Mouse (Mus musculus): ENCODE data around the gene Abcc1. TPM values are rescaled to one million over a fixed set of nuclear protein-coding genes. Genes with fewer than 3 reads are reported as not detected.

The Abcc1 gene
- polyA plus RNA-seq, 1 experiment from 2014 or later, result 2.2 TPM

- H3K4me3 ChIP-seq (replicated peaks), result no peak overlapping the region
- H3K9ac ChIP-seq, result no peak overlapping the region
- H3K4me2 ChIP-seq, result no peak overlapping the region
- ATAC-seq (ENCODE audit: insufficient read depth), result no peak
- no peak overlapping the region for H3K27ac ChIP-seq (replicated peaks)
- no peaks in the 10 kb centered on the region for H3K36me3 ChIP-seq (replicated peaks)
- peaks cover 37% of the 10 kb centered on the region for H3K4me1 ChIP-seq (replicated peaks)
- H3K27me3 ChIP-seq, result no peaks in the 10 kb centered on the region
- 38% methylated on average over 2 of the region's 2 CpGs for WGBS (ENCODE audit: insufficient replicate concordance)
- no peaks in the 10 kb centered on the region for H3K9me3 ChIP-seq (replicated peaks)
Measured at GRCm38 (mm10) chr16:14376352-14376751, 15.0 kb downstream of the Abcc1 start.

- no peaks in the 10 kb centered on the region for H3K27me3 ChIP-seq
- peaks cover 28% of the 10 kb centered on the region for H3K4me1 ChIP-seq (replicated peaks)
- no peak overlapping the region for H3K9ac ChIP-seq
- H3K4me3 ChIP-seq (replicated peaks), result no peak overlapping the region
- H3K36me3 ChIP-seq (replicated peaks), result no peaks in the 10 kb centered on the region
- no peak overlapping the region for H3K27ac ChIP-seq (replicated peaks)
- no peaks in the 10 kb centered on the region for H3K9me3 ChIP-seq (replicated peaks)
- WGBS (ENCODE audit: insufficient replicate concordance), result 30% methylated on average over 2 of the region's 2 CpGs
- no peak for ATAC-seq (ENCODE audit: insufficient read depth)
- no peak overlapping the region for H3K4me2 ChIP-seq
Measured at GRCm38 (mm10) chr16:14377321-14377720, 16.0 kb downstream of the Abcc1 start.

- WGBS (ENCODE audit: insufficient replicate concordance), result 10% methylated on average over 5 of the region's 5 CpGs
- no peak for ATAC-seq (ENCODE audit: insufficient read depth)
- no peak overlapping the region for H3K27ac ChIP-seq (replicated peaks)
Measured at GRCm38 (mm10) chr16:14378654-14379053, 17.3 kb downstream of the Abcc1 start.

GRCm38 (mm10) chr16:14379888-14380287 is 18.5 kb downstream of the Abcc1 start:
- Histone ChIP-seq H3K4me1 (replicated peaks) (peaks cover 20% of the 10 kb centered on the region), H3K9ac (no peak overlapping the region), H3K36me3 (replicated peaks) (no peaks in the 10 kb centered on the region), H3K9me3 (replicated peaks) (no peaks in the 10 kb centered on the region), H3K27me3 (no peaks in the 10 kb centered on the region), H3K27ac (replicated peaks) (no peak overlapping the region), H3K4me2 (no peak overlapping the region), H3K4me3 (replicated peaks) (no peak overlapping the region)
- 39% methylated on average over 7 of the region's 7 CpGs for WGBS (ENCODE audit: insufficient replicate concordance)
- ATAC-seq (ENCODE audit: insufficient read depth), result no peak

More at GRCm38 (mm10) chr16:14378654-14379053, 17.3 kb downstream of the Abcc1 start:
- Histone ChIP-seq H3K4me1 (replicated peaks) (peaks cover 20% of the 10 kb centered on the region), H3K9me3 (replicated peaks) (no peaks in the 10 kb centered on the region), H3K4me3 (replicated peaks) (no peak overlapping the region), H3K4me2 (no peak overlapping the region), H3K27me3 (no peaks in the 10 kb centered on the region), H3K36me3 (replicated peaks) (no peaks in the 10 kb centered on the region), H3K9ac (no peak overlapping the region)

- Histone ChIP-seq H3K9ac (no peak overlapping the region), H3K36me3 (replicated peaks) (no peaks in the 10 kb centered on the region), H3K4me1 (replicated peaks) (peaks cover 20% of the 10 kb centered on the region), H3K4me3 (replicated peaks) (no peak overlapping the region), H3K9me3 (replicated peaks) (no peaks in the 10 kb centered on the region), H3K4me2 (no peak overlapping the region), H3K27ac (replicated peaks) (no peak overlapping the region), H3K27me3 (no peaks in the 10 kb centered on the region)
- no peak for ATAC-seq (ENCODE audit: insufficient read depth)
Measured at GRCm38 (mm10) chr16:14381061-14381665, 19.8 kb downstream of the Abcc1 start.

- H3K4me3 ChIP-seq (replicated peaks), result no peak overlapping the region
- H3K9ac ChIP-seq, result no peak overlapping the region
- 73% methylated on average over 4 of the region's 4 CpGs for WGBS (ENCODE audit: insufficient replicate concordance)
- no peaks in the 10 kb centered on the region for H3K4me1 ChIP-seq (replicated peaks)
- no peak for ATAC-seq (ENCODE audit: insufficient read depth)
- no peaks in the 10 kb centered on the region for H3K27me3 ChIP-seq
- H3K4me2 ChIP-seq, result no peak overlapping the region
- no peaks in the 10 kb centered on the region for H3K36me3 ChIP-seq (replicated peaks)
- H3K27ac ChIP-seq (replicated peaks), result no peak overlapping the region
- H3K9me3 ChIP-seq (replicated peaks), result no peaks in the 10 kb centered on the region
Measured at GRCm38 (mm10) chr16:14399303-14399702, 37.9 kb downstream of the Abcc1 start.

GRCm38 (mm10) chr16:14403507-14403906 is 42.1 kb downstream of the Abcc1 start:
- ATAC-seq (ENCODE audit: insufficient read depth), result no peak
- 64% methylated on average over 2 of the region's 2 CpGs for WGBS (ENCODE audit: insufficient replicate concordance)
- Histone ChIP-seq H3K27ac (replicated peaks) (no peak overlapping the region), H3K9ac (no peak overlapping the region), H3K36me3 (replicated peaks) (peaks cover 15% of the 10 kb centered on the region; the same call in 1 of the 2 replicates), H3K27me3 (no peaks in the 10 kb centered on the region), H3K4me2 (no peak overlapping the region), H3K9me3 (replicated peaks) (no peaks in the 10 kb centered on the region), H3K4me1 (replicated peaks) (no peaks in the 10 kb centered on the region), H3K4me3 (replicated peaks) (no peak overlapping the region)

- no peak overlapping the region for H3K4me2 ChIP-seq
- H3K36me3 ChIP-seq (replicated peaks), result peaks cover 15% of the 10 kb centered on the region; the same call in 1 of the 2 replicates
- ATAC-seq (ENCODE audit: insufficient read depth), result no peak
- H3K27ac ChIP-seq (replicated peaks), result no peak overlapping the region
- no peaks in the 10 kb centered on the region for H3K9me3 ChIP-seq (replicated peaks)
- no peak overlapping the region for H3K9ac ChIP-seq
- 78% methylated on average over 6 of the region's 6 CpGs for WGBS (ENCODE audit: insufficient replicate concordance)
- no peaks in the 10 kb centered on the region for H3K27me3 ChIP-seq
- H3K4me1 ChIP-seq (replicated peaks), result no peaks in the 10 kb centered on the region
- H3K4me3 ChIP-seq (replicated peaks), result no peak overlapping the region
Measured at GRCm38 (mm10) chr16:14405636-14406035, 44.3 kb downstream of the Abcc1 start.

GRCm38 (mm10) chr16:14409124-14409523 is 47.8 kb downstream of the Abcc1 start:
- no peak overlapping the region for H3K4me2 ChIP-seq
- H3K27me3 ChIP-seq, result no peaks in the 10 kb centered on the region
- no peak overlapping the region for H3K27ac ChIP-seq (replicated peaks)
- H3K4me1 ChIP-seq (replicated peaks), result no peaks in the 10 kb centered on the region
- no peak for ATAC-seq (ENCODE audit: insufficient read depth)
- WGBS (ENCODE audit: insufficient replicate concordance), result 71% methylated on average over 2 of the region's 2 CpGs
- no peak overlapping the region for H3K4me3 ChIP-seq (replicated peaks)
- H3K9ac ChIP-seq, result no peak overlapping the region
- H3K36me3 ChIP-seq (replicated peaks), result peaks cover 18% of the 10 kb centered on the region; the same call in 1 of the 2 replicates
- H3K9me3 ChIP-seq (replicated peaks), result no peaks in the 10 kb centered on the region

GRCm38 (mm10) chr16:14409776-14410175 is 48.4 kb downstream of the Abcc1 start:
- Histone ChIP-seq H3K27ac (replicated peaks) (no peak overlapping the region), H3K4me2 (no peak overlapping the region), H3K36me3 (replicated peaks) (peaks cover 22% of the 10 kb centered on the region; the same call in 1 of the 2 replicates), H3K4me1 (replicated peaks) (no peaks in the 10 kb centered on the region), H3K9me3 (replicated peaks) (no peaks in the 10 kb centered on the region), H3K9ac (no peak overlapping the region), H3K27me3 (no peaks in the 10 kb centered on the region), H3K4me3 (replicated peaks) (no peak overlapping the region)
- no peak for ATAC-seq (ENCODE audit: insufficient read depth)
- WGBS (ENCODE audit: insufficient replicate concordance), result 40% methylated on average over 3 of the region's 3 CpGs

- ATAC-seq (ENCODE audit: insufficient read depth), result no peak
- no peaks in the 10 kb centered on the region for H3K9me3 ChIP-seq (replicated peaks)
- no peaks in the 10 kb centered on the region for H3K27me3 ChIP-seq
- H3K36me3 ChIP-seq (replicated peaks), result peaks cover 15% of the 10 kb centered on the region; the same call in 1 of the 2 replicates
- no peak overlapping the region for H3K4me3 ChIP-seq (replicated peaks)
- H3K4me2 ChIP-seq, result no peak overlapping the region
- no peaks in the 10 kb centered on the region for H3K4me1 ChIP-seq (replicated peaks)
- WGBS (ENCODE audit: insufficient replicate concordance), result 71% methylated on average over 7 of the region's 7 CpGs
- no peak overlapping the region for H3K27ac ChIP-seq (replicated peaks)
- no peak overlapping the region for H3K9ac ChIP-seq
Measured at GRCm38 (mm10) chr16:14410611-14411010, 49.3 kb downstream of the Abcc1 start.

- Histone ChIP-seq H3K4me2 (no peak overlapping the region), H3K27me3 (no peaks in the 10 kb centered on the region), H3K36me3 (replicated peaks) (0 out of 2 replicates have a peak, but pooled peaks cover 12% of the 10 kb centered on the region), H3K9ac (no peak overlapping the region), H3K9me3 (replicated peaks) (no peaks in the 10 kb centered on the region), H3K27ac (replicated peaks) (no peak overlapping the region), H3K4me3 (replicated peaks) (no peak overlapping the region), H3K4me1 (replicated peaks) (no peaks in the 10 kb centered on the region)
- 77% methylated on average over 7 of the region's 7 CpGs for WGBS (ENCODE audit: insufficient replicate concordance)
- no peak for ATAC-seq (ENCODE audit: insufficient read depth)
Measured at GRCm38 (mm10) chr16:14411156-14411555, 49.8 kb downstream of the Abcc1 start.
